Mouse (Mus musculus) forebrain, embryonic 11.5 days (tissue): ENCODE data around the gene Myom1. TPM values are rescaled to one million over a fixed set of nuclear protein-coding genes. Genes with fewer than 3 reads are reported as not detected.

Experiments used
- ATAC-seq: fragments of 200-750 bp; cut with Nextera tagmentation; replicated peaks from 2 replicates; pipeline ENCODE4 v1.8.0; 2017; ENCODE audit warnings: moderate TSS enrichment; ENCODE audit not compliant: low FRiP score
- DNase-seq: peaks from one replicate; pipeline ENCODE4 v3.0.0-alpha.2; 2017; ENCODE audit warnings: low spot score
- H3K27ac ChIP-seq: fragments of 300-500 bp; sonication (generic); 2 replicates; pipeline ENCODE4 v1.5.1; 2014; ENCODE audit warnings: low read depth, low read length
- H3K27me3 ChIP-seq: fragments of 300-500 bp; sonication (generic); 2 replicates; pipeline ENCODE4 v1.6.1; 2014; ENCODE audit warnings: mild to moderate bottlenecking, low read length, mixed read lengths; ENCODE audit not compliant: control insufficient read depth, insufficient read depth
- H3K36me3 ChIP-seq: fragments of 300-500 bp; sonication (generic); 2 replicates; pipeline ENCODE4 v1.6.1; 2014; ENCODE audit warnings: mild to moderate bottlenecking, low read length, moderate library complexity, mixed read lengths; ENCODE audit not compliant: control insufficient read depth, insufficient read depth
- H3K4me1 ChIP-seq: fragments of 300-500 bp; sonication (generic); replicated peaks from 2 replicates; pipeline ENCODE4 v1.6.1; 2014; ENCODE audit warnings: low read length, mixed read lengths; ENCODE audit not compliant: control insufficient read depth, insufficient read depth
- H3K4me2 ChIP-seq: fragments of 300-500 bp; sonication (generic); 2 replicates; pipeline ENCODE4 v1.6.1; 2014; ENCODE audit warnings: low read depth, mild to moderate bottlenecking, low read length, moderate library complexity, mixed read lengths; ENCODE audit not compliant: severe bottlenecking
- H3K4me3 ChIP-seq: fragments of 300-500 bp; sonication (generic); 2 replicates; pipeline ENCODE4 v1.5.1; 2014; ENCODE audit warnings: low read depth, low read length
- H3K9ac ChIP-seq: fragments of 300-500 bp; sonication (generic); 2 replicates; pipeline ENCODE4 v1.6.1; 2014; ENCODE audit warnings: low read length
- H3K9me3 ChIP-seq: fragments of 300-500 bp; sonication (generic); 2 replicates; pipeline ENCODE4 v1.6.1; 2016; ENCODE audit warnings: low read length, mixed read lengths; ENCODE audit not compliant: control insufficient read depth
- WGBS: fragments of 180-500 bp; shearing (Covaris S2); extraction: QIAGEN DNeasy Blood & Tissue Kit; methylation state at CpG from one replicate; pipeline ENCODE4 v1.1.7; 2014; 5-methylcytosine and 5-hydroxymethylcytosine counted together
- polyA plus RNA-seq: library from polyadenylated mRNA; unstranded; fragments of >200 nt; fragmentation: Nextera tagmentation; extraction: Ambion mirVana; gene quantifications from 2 replicates; pipeline ENCODE4 v1.2.1, GENCODE M21; 2014

Myom1 gene
- polyA plus RNA-seq, 1 experiment from 2014 or later = 4.0 TPM

DNA sequence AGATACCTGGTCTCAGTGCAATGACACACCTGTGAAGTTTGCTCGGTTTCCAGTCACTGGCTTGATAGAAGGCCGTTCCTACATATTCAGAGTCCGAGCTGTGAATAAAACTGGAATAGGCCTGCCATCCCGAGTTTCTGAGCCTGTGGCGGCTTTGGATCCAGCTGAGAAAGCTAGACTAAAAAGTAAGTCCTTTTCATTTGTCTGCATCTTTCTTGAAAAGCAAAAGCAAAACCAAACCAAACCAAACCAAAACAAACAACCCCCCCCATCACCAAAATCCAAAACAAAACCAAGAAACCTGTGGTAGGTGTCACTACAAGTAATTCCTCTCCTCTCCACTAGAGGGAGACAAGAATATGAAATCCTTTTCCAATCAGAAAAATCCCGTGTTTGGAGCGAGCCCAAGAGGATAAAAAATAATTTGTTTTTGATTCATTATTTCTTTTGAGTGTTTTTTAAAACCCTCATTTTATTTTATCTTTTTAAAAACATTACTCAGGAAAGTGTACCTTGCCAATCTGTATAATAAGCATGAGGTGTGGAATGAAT, 62.1 kb downstream of the Myom1 start:
- Histone ChIP-seq H3K4me3 (no peak overlapping the region), H3K27me3 (no peaks in the 10 kb centered on the region), H3K4me2 (no peak overlapping the region), H3K27ac (no peak overlapping the region), H3K9ac (no peak overlapping the region), H3K4me1 (no peaks in the 10 kb centered on the region), H3K36me3 (no peaks in the 10 kb centered on the region), H3K9me3 (no peaks in the 10 kb centered on the region)
- no peak for ATAC-seq
- DNase-seq = no peak
- 70% methylated on average over 7 of the region's 7 CpGs for WGBS

DNA sequence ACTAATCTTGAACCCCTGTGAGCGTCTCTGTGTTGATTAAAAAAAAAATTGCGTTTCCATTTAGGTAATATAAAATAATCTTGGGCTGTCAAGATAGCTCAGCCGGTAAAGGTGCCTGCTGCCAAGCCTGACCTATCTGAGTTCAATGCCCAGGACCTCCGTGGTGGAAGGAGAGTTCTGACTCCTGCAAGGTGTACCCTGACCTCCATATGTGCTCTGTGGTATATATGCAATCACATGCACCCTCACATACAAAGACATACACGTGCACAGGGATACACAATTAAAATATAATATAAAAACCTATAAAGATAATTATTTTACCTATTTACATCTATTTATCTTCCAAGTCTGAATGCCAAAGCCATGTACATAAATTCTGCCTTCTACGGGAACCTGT, 62.7 kb downstream of the Myom1 start:
- Histone ChIP-seq H3K9me3 (no peaks in the 10 kb centered on the region), H3K27me3 (no peaks in the 10 kb centered on the region), H3K4me3 (no peak overlapping the region), H3K4me1 (no peaks in the 10 kb centered on the region), H3K36me3 (no peaks in the 10 kb centered on the region), H3K4me2 (no peak overlapping the region), H3K27ac (no peak overlapping the region), H3K9ac (no peak overlapping the region)
- WGBS = 82% methylated on average over 6 of the region's 6 CpGs
- DNase-seq = no peak
- no peak for ATAC-seq

DNA sequence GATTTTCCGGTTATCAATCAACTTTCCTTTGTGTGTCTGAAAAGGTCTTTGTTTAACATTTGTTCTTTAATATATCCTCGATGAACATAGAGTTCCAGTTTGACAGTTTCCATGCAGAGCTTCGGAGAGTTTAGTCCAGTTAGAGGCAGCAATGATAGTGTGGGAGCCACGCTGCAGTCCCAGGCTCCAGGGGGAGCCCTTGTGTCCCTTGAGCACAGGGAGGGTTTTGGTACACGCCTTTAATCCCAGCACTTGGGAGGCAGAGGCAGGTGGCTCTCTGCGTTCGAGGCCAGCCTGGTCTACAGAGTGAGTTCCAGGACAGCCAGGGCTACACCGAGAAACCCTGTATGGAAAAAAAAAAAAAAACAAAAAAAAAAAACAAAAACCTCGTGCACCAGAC, 66.7 kb downstream of the Myom1 start:
- Histone ChIP-seq H3K9ac (no peak overlapping the region), H3K36me3 (no peaks in the 10 kb centered on the region), H3K4me3 (no peak overlapping the region), H3K4me2 (no peak overlapping the region), H3K4me1 (no peaks in the 10 kb centered on the region), H3K27ac (no peak overlapping the region), H3K27me3 (no peaks in the 10 kb centered on the region), H3K9me3 (no peaks in the 10 kb centered on the region)
- WGBS = 87% methylated on average over 9 of the region's 9 CpGs
- ATAC-seq (no peak), DNase-seq (no peak)

DNA sequence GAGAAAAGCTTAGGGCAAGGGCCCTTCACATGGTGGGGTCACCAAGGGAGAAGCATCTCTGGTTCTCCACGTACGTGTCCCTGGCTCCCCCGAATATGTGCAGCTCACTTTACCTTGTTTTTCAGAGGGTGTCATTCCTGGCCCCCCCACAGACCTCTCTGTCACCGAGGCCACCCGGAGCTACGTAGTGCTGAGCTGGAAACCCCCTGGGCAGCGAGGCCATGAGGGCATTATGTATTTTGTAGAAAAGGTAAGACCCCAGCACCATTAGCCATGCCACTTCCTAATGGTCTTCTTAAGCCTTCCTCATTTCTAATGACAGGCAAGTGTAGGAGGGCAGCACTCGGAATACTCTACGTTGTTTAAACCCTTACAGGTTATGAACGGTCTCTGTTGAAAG, 69.5 kb downstream of the Myom1 start:
- WGBS = 87% methylated on average over 10 of the region's 10 CpGs
- no peak for ATAC-seq
- no peaks in the 10 kb centered on the region for H3K27me3 ChIP-seq

DNA sequence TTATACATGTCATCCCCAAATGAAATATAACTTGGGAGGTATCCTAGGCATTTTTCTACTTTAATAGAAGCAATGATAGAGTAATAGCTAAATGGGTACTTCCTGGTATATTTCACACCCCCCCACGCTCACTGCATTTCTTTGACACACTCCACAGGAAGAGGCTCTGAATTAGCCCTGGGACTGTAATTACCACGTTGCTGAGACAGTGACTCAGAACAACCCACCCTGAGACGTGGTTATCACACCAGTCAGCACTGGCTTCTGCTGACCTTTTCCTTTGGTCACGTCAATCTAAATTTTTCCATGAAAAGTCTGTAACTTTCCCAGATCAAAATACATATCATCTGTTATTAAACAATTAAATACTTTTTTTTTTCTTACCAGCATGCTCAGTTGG, 72.0 kb downstream of the Myom1 start:
- DNase-seq = no peak
- no peaks in the 10 kb centered on the region for H3K4me1 ChIP-seq
- 61% methylated on average over 4 of the region's 4 CpGs for WGBS
- no peak overlapping the region for H3K27ac ChIP-seq
- no peak overlapping the region for H3K4me2 ChIP-seq
- H3K9ac ChIP-seq = no peak overlapping the region
- H3K4me3 ChIP-seq = no peak overlapping the region
- H3K36me3 ChIP-seq = no peaks in the 10 kb centered on the region
- no peak for ATAC-seq
- no peaks in the 10 kb centered on the region for H3K27me3 ChIP-seq
- no peaks in the 10 kb centered on the region for H3K9me3 ChIP-seq

More for the DNA sequence above, 69.5 kb downstream of the Myom1 start:
- no peaks in the 10 kb centered on the region for H3K4me1 ChIP-seq
- DNase-seq = no peak
- H3K9ac ChIP-seq = no peak overlapping the region
- no peak overlapping the region for H3K27ac ChIP-seq
- no peak overlapping the region for H3K4me2 ChIP-seq
- no peak overlapping the region for H3K4me3 ChIP-seq
- no peaks in the 10 kb centered on the region for H3K36me3 ChIP-seq
- H3K9me3 ChIP-seq = no peaks in the 10 kb centered on the region

DNA sequence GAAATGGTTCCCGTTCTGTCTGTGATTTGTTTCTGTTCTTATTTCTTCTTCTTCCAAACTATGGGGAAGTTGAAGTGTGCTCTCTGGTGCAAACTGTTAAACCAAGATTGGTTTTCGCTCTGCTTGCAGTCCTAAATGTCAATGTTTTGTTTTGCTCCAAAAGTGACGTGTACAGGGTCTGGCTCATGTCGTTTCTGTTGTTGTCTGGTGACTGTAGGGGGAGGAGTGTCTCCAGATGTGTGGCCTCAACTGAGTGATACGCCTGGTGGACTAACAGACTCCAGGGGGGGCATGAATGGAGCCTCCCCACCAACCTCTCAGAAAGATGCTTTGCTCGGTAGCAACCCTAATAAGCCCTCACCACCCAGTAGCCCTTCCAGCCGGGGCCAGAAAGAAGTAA, 79.6 kb downstream of the Myom1 start:
- Histone ChIP-seq H3K27ac (no peak overlapping the region), H3K4me1 (no peaks in the 10 kb centered on the region), H3K9me3 (no peaks in the 10 kb centered on the region), H3K4me2 (no peak overlapping the region), H3K4me3 (no peak overlapping the region), H3K36me3 (no peaks in the 10 kb centered on the region), H3K27me3 (no peaks in the 10 kb centered on the region), H3K9ac (no peak overlapping the region)
- no peak for DNase-seq
- ATAC-seq = no peak
- WGBS = 76% methylated on average over 7 of the region's 7 CpGs

DNA sequence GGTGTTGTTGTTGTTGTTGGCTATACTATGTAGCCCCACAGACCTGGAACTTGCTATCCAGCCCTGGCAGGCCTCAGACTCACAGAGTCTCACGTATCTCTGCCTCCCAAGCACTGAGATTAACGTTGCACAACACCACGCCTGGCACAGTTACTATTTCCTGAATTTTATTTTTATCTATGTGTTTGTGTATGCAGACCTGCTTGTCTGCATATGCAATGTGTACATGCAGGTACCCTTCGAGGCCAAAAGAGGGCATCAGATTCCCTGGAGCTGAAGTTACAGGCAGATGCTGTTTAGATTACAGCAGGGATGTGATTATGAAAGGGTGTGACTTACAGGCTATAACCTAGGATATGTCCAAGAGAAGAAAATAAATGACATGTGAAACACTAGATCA, 84.5 kb downstream of the Myom1 start:
- WGBS = 92% methylated on average over 4 of the region's 4 CpGs

DNA sequence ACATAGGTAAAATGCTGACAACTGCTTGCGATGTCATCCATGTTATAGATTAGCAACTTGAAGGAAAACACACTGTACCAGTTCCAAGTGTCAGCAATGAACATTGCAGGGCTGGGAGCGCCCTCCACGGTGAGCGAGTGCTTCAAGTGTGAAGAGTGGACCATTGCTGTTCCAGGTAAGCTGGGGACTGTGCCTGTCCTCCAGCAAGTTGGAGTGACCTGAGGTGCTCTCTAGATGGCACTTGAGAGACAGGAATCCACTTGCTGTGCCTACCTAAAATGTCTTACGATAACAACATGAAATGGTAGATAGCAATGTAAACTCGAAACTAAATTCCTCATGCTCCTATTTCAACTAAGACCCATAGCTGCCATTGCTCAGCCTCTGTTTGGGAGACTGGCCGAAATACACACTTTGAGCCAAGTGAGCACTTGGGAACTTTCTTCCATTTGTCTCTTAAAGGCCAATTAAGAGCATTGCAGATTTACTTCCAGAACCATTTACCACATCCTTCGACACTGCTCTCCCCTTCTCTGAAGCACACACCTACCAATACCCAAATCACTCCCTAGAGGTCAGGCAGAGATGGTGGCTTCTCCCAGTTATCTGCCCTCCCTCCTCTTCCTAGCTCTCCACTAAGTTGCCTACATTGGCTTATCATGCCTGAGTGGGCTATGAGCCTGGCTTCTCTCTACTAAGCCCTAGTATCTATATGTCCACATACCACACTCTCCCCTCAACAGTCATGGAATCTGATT, 85.1 kb downstream of the Myom1 start:
- 89% methylated on average over 8 of the region's 8 CpGs for WGBS

More for the DNA sequence above, 84.5 kb downstream of the Myom1 start:
- no peak overlapping the region for H3K4me2 ChIP-seq
- H3K4me3 ChIP-seq = no peak overlapping the region
- no peaks in the 10 kb centered on the region for H3K9me3 ChIP-seq
- no peaks in the 10 kb centered on the region for H3K36me3 ChIP-seq
- DNase-seq = no peak
- no peaks in the 10 kb centered on the region for H3K4me1 ChIP-seq
- no peak overlapping the region for H3K9ac ChIP-seq
- no peak for ATAC-seq
- no peaks in the 10 kb centered on the region for H3K27me3 ChIP-seq
- no peak overlapping the region for H3K27ac ChIP-seq

DNA sequence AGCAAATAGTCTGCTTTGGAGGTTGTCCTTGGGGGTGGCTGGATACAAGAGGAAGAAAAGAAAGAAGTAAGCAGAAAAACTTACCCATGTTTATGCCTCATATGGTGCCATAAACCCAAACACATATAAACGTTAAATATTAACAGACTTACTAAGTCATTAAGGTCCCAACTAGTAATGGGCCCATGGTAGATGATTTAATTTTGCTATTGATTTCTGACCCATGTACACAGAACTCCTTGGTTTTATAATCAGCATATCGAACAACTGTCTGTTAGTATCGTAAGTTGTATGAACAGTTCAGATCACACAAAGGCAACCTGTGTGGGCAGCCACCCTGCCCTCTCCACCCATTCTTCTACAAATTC, 85.7 kb downstream of the Myom1 start:
- Histone ChIP-seq H3K9me3 (no peaks in the 10 kb centered on the region), H3K4me3 (no peak overlapping the region), H3K36me3 (no peaks in the 10 kb centered on the region), H3K27me3 (no peaks in the 10 kb centered on the region), H3K4me1 (no peaks in the 10 kb centered on the region), H3K4me2 (no peak overlapping the region), H3K27ac (no peak overlapping the region), H3K9ac (no peak overlapping the region)
- DNase-seq (no peak), ATAC-seq (no peak)
- 91% methylated on average over 3 of the region's 3 CpGs for WGBS

More for the DNA sequence above, 85.1 kb downstream of the Myom1 start:
- H3K4me2 ChIP-seq = no peak overlapping the region
- ATAC-seq (no peak), DNase-seq (no peak)
- no peaks in the 10 kb centered on the region for H3K4me1 ChIP-seq
- no peak overlapping the region for H3K4me3 ChIP-seq
- no peak overlapping the region for H3K9ac ChIP-seq
- no peaks in the 10 kb centered on the region for H3K9me3 ChIP-seq
- H3K27ac ChIP-seq = no peak overlapping the region
- no peaks in the 10 kb centered on the region for H3K36me3 ChIP-seq
- H3K27me3 ChIP-seq = no peaks in the 10 kb centered on the region
